Mouse (Mus musculus) lung, postnatal 25 days (tissue): ENCODE data around the gene Ror2.
"Not testable (repeated sequence)": the region's sequence is repeated elsewhere in the genome, so short reads cannot be mapped to it uniquely, and the experiment has no call there.

Experiments
- DNase-seq: peaks from one replicate; pipeline ENCODE4 v3.0.0; 2022; ENCODE audit warnings: low spot score

Ror2 gene

GRCm38 (mm10) chr13:53285756-53286361 is at the start of gene Ror2:
TSS of gene Ror2 (minus strand) at chr13:53286124.
- no peak for DNase-seq

- DNase-seq: no peak
Measured at GRCm38 (mm10) chr13:53333769-53334168, 47.8 kb upstream of the Ror2 start.

- no peak for DNase-seq
Measured at GRCm38 (mm10) chr13:53330246-53330645, 44.3 kb upstream of the Ror2 start.

GRCm38 (mm10) chr13:53325531-53325930 is 39.6 kb upstream of the Ror2 start:
- DNase-seq: no peak

- DNase-seq: no peak
Measured at GRCm38 (mm10) chr13:53323661-53324060, 37.7 kb upstream of the Ror2 start.

GRCm38 (mm10) chr13:53320899-53321298 is 35.0 kb upstream of the Ror2 start:
- no peak for DNase-seq

- no peak for DNase-seq
Measured at GRCm38 (mm10) chr13:53316515-53317295, 30.8 kb upstream of the Ror2 start.

- not testable (repeated sequence) for DNase-seq
Measured at GRCm38 (mm10) chr13:53315757-53316156, 29.8 kb upstream of the Ror2 start.

- no peak for DNase-seq
Measured at GRCm38 (mm10) chr13:53310442-53310841, 24.5 kb upstream of the Ror2 start.

- DNase-seq: no peak
Measured at GRCm38 (mm10) chr13:53309661-53310160, 23.8 kb upstream of the Ror2 start.

- DNase-seq: no peak
Measured at GRCm38 (mm10) chr13:53309148-53309547, 23.2 kb upstream of the Ror2 start.

- DNase-seq: no peak
Measured at GRCm38 (mm10) chr13:53306836-53307235, 20.9 kb upstream of the Ror2 start.

GRCm38 (mm10) chr13:53305256-53305655 is 19.3 kb upstream of the Ror2 start:
- no peak for DNase-seq

- DNase-seq: no peak
Measured at GRCm38 (mm10) chr13:53302688-53303087, 16.8 kb upstream of the Ror2 start.

- no peak for DNase-seq
Measured at GRCm38 (mm10) chr13:53293065-53293464, 7.1 kb upstream of the Ror2 start.

GRCm38 (mm10) chr13:53292244-53292643 is 6.3 kb upstream of the Ror2 start:
- DNase-seq: no peak

GRCm38 (mm10) chr13:53285261-53285755 is 616 bp downstream of the Ror2 start:
- no peak for DNase-seq

GRCm38 (mm10) chr13:53284740-53285191 is 1.2 kb downstream of the Ror2 start:
- no peak for DNase-seq

GRCm38 (mm10) chr13:53281604-53282396 is 4.1 kb downstream of the Ror2 start:
- DNase-seq: no peak

- DNase-seq: no peak
Measured at GRCm38 (mm10) chr13:53278908-53279307, 7.0 kb downstream of the Ror2 start.

- DNase-seq: no peak
Measured at GRCm38 (mm10) chr13:53276381-53276780, 9.5 kb downstream of the Ror2 start.

- DNase-seq: peak; percentile 35
Measured at GRCm38 (mm10) chr13:53275778-53276177, 10.1 kb downstream of the Ror2 start.
